Mouse (Mus musculus) brain, embryonic 18.5 days (tissue): Measurements from ENCODE around the gene Rbm28.

Source experiments
- DNase-seq: peaks from one replicate; pipeline ENCODE4 v3.0.0-alpha.2; 2012; ENCODE audit warnings: low read depth, low spot score

Gene Rbm28

DNA sequence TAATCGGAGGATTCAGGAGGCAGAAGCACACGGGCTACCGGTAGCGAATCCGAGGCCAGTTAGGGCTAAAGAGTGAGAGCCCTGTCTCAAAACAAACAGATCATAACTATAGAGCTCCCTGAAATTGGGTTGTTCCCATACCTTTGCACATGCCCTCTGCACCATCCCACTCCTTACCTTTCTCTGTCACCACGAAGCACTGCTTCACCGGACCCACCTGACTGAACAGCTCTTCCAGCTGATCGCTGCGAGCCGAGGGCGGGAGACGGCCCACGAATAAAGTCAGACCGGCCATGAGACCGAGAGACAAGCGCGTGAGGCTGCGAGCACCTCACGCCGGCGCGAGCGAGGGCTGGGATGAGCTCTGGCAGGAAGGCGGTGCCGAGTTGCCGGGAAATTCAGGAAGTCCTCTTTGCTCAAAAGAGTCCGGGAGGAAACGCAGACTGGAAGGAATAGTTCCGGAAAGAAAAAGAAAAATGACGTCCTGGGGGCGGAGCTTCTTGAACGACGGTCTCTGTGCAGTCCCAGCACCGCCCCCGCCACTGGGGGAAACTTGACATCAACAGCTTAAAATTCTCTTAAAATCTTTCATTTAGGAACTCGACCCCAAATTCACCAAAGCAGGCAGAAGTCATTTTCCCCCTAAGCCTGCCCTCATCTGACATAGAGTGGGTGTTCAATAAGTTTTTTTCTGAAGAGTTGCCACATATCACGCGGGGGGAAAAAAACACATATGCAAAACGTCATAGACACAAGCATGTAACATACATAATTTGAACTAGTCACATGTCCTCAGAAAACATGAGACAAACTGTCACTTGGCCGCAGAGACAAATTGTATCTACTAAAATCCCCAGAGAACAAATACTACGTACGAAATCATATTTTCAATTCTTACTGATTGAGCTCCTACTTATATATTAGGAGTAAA is at the start of gene Rbm28:
TSS of gene Rbm28 (minus strand) at position 693 of the 931 bp plus-strand sequence.
- peak; percentile 84 for DNase-seq

DNA sequence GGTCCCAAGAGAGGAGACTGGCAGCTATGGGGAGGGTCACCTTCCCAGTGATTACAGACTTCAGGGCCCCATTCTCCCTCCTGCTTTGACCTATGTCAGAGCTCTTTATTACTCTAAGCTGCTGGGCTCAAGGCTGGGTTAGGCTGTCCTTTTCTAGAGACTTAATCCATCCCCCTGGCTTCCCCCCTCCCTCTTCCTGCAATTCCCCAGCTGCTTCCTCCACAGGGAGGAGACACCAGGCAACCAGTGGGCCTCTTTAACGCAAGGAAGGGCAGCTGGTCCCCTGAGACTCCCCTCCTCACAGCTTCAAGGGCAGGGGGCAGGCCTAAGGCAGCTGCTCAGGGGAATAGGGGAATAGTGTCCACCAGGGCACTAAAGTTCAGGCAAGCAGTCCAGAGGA is 49.4 kb upstream of the Rbm28 start:
- no peak for DNase-seq

DNA sequence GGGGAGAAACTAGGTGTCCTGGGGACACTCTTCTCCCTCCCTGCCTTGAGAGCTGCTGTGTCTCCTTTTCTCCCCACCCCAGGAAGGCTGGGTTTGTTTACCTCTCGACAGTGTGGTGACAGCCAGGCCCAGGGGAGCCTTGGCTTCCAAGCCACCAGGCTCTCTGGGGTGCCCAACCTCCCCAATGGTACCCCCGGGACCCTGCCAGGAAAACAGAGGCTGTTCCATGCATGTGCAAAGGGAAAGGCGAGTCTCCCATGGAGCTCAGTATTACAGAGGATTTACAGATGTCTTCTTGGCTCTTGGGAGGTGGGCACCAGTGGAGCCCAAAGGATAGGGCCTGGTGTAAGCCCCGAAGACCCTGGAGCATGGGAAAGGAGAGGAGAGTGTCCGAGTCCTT is 48.6 kb upstream of the Rbm28 start:
- DNase-seq = no peak

DNA sequence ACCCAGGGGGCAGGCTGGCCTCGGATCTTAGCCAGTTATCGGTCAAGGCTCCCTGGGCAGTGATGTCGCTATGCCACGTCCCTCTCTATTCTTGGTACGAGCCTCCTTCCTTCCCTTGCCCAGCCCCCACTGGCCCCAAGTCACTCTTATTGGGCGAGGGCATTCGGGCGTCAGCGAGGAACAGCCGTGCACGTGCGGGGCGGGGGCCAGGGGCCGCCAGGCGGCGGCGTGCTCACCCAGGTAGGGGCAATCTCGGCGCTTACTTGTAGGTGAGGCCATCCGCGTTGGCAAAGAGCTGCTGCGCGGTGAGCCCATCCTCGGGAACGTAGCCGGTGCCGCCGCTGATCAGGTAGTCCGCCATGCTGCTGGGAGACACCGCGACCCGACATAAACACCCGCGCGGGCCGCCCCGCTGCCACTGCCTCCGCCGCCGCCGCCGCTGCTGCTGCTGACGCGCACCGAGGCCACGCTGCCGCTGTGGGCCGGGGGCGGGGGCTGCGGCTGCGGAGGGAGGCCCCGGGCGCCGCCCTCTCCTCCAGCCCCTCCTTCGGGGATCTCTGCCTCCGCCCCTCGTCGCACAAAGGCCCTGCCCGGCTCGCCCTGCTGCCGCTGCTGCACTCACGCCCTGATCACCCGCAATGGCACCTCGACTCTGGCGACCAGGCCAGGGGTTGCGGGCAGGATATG is 47.1 kb upstream of the Rbm28 start:
- DNase-seq = peak; percentile 55

DNA sequence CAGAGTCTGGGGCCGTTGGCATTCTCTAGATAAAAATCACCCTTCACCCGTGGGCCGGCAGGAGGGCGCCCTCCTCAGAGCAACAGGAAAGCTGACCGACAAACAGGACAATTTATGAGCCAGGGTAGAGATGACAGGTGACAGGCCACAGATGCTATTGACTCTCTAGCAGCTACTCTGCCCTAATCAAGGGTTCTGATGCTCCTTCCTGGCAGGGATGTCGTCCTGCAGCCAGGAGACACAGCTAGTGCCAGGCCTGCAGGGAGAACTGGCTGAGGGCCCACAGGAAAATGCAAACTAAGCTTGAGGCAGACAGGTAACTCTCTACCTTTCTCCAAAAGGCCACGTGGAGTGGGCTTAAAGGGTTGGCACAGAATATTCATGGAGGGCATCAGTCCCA is 46.3 kb upstream of the Rbm28 start:
- no peak for DNase-seq

DNA sequence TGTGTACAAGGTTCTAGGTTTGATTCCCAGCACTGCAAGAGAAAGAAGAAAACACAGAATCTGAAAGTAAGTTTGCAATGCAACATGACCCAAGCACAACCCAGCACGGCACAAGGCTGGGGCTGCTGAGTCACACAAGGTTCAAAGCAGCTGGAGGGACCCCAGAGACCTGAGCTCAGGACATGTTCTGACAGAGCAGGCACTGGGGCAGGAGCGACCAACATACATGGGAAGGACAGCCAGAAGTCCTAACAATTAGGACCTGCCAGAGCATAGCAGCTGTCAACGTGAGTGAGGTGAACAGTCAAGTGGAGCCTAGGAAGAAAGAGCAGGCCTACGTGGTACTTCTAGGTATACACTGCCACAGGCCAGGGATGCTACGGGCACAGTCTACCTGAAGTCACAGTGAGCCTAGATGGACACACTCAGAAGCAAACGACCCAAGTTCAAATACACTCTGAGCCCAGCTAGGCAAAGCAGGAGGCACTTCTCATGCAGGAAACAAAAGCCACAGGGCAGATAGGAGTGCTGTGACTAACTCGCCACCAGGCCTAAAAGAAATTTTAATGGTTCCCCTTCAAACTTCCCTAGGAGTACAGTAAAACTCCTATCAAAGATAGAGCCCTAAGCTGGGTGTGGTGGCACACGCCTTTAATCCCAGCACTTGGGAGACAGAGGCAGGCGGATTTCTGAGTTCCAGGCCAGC is 45.6 kb upstream of the Rbm28 start:
- no peak for DNase-seq

DNA sequence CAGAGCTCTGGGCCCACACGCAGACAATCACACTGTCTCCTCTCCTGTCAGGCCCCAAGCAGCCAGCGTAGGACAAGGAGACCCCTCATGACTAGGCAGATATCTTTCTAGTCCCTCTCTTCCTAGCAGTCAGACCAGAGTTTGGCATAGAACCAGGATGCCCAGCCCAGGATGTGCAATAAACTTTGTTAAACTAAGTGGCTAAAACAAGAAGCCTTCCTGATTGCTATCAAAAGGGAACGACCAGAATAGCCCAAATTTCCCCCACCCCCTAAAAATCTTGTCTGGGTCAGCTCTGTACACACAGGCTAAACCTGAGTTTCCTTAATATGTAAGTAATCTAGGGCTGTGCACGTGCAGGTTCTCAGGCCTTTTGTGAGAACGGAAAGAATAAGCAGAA is 43.4 kb upstream of the Rbm28 start:
- DNase-seq = no peak

DNA sequence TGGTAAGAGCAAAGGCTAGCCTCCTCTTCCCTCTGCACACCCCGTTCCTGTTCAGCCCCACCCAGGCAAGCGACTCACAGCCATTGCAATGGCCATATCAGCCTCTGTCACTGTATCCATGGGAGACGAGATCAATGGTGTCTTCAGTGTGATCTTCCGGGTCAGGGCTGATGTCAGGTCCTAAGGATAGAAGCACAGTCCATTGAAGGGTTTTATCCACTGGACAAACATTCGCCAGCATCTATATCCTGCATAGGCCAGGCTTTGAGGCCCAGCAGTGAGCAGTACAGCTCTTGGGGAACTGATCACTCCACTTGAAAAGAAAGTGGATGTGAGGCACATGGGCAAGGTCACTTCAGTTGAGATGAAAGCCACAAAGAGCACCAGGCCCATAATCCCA is 42.2 kb upstream of the Rbm28 start:
- DNase-seq = no peak

DNA sequence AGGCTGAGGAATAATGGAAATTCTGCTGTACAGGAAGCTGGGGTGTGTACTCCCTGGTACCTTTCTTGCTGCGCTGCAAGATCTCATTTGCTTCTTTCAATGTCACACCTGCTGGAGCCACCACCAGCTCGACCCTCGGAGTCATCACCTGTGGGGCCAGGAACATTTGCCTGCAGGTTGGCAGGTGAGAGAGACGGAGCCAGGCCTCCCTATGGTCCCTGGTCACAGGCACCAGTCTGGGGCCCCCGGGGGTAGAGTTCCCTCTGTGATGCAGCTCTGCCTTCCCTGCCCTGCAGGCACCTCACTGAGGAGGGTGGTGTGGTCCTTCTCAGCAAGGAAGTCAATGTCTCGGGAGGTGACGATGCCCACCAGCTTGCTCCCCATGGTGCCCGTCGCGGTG is 41.2 kb upstream of the Rbm28 start:
- no peak for DNase-seq

DNA sequence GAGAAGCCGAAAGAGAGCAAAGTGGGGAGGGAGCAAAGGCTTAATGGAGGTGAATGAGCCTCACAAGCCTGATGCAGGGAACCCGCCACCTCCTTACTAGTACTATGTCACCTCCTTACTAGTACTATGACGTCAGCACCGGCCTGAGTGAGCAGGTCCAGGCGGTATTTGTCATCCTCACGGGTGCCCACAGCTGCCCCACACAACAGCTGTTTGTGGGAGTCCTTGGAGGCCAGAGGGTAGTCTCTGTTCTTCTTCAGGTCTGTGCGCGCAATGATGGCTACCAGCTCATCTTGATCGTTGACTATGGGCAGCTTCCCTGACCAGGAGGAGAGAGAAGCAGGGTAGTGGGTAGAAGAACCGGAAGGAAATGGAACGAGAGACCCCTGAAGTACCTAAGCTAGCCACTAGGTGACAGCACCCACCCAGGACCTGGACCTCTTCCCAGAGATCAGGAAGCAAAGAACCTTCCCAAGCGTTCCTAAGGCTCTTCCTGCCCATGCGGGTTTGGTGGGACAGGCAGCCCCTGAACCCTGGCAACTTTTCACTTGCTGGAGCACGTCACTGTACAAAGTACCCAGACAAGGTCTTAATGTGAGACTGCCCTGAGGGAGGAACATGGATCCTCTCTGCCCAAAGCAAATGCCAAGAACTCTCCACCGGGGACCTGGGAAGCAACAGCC is 40.3 kb upstream of the Rbm28 start:
- DNase-seq = no peak

DNA sequence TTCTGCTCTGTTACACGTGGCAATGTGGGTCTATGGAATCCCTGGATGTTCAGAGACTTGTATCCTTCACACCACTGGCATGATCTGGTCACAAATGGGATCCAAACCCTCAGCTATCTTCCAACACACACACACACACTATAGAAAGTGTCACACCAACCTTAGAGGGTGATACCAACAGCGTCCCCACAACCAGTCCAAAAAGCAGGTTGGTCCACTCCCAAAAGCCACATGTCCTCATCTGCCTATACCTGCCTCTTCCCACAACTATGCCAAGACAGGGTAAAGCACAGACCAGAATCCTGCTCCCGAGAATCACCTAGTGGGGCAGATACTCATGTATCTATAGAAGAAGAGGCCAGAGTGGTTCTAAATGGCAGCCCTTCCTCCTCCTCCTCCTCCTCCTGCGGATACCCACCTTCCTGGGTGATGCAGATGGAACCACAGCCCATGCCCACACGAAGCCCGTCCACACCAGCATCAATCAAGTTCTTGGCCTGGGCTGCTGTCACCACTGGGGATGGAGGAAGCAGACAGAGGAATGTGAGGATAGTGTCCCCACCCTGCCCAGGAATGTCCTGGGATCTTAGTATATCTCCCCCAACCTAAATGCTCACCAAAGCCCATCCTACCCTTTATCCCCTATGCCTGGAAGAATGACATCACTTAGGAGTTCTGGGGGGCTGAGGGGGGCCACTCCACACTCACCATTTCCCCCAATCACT is 39.2 kb upstream of the Rbm28 start:
- no peak for DNase-seq

DNA sequence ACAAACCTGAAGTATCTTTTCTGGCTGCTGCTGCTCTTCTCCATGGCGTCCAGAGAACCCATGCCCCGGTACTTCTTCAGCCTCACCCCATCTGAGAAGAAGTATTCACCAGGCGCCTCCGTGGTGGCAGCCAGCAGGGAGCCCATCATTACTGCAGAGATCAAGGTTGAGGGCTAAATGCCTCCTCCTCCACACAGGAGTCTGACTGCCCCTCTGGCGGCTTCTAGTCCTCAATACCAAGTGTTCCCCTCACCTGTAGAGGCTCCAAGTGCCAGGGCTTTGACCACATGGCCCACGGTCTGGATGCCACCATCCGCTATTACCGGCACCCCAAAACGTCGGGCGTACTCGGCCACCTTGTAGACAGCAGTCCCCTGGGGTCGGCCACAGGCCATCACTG is 38.3 kb upstream of the Rbm28 start:
- no peak for DNase-seq

DNA sequence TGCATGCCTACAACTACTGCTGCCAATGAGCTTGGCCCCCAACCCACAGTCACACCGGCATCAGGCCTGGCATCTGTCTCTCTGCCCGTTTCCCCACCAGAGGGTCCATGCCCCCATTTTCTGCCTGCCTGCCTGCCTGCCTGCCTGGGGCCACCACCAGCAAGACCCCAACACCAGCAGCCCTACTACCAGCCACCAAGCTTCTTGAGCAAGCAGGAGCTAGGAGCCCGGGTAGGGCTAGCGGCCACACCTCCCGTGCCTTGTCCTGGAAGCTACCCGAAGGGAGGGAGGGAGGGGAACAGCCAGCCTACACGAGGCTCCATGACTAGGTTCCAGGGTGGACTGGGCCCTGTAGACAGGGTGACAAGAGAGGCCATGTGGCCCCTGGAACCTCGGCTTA is 37.2 kb upstream of the Rbm28 start:
- no peak for DNase-seq

DNA sequence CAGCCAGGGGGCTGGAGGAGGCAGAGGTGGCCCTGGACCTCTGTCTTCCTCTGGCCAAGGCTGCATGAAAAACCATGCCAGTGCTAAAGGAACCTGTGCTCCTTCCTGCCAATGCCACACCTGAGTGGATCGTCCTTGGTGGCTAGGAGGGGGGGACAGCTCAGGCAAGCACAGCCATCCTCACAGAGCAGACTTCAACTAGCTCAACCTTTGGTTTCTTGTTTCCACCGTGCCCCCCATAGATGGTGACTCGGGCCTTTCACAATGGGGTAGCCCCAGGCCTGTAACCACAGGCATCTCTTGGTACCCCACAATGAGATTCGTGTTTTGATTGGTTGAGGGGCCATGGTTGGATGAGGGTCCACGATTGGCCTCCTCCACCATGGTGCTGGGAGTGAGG is 36.5 kb upstream of the Rbm28 start:
- DNase-seq = no peak

DNA sequence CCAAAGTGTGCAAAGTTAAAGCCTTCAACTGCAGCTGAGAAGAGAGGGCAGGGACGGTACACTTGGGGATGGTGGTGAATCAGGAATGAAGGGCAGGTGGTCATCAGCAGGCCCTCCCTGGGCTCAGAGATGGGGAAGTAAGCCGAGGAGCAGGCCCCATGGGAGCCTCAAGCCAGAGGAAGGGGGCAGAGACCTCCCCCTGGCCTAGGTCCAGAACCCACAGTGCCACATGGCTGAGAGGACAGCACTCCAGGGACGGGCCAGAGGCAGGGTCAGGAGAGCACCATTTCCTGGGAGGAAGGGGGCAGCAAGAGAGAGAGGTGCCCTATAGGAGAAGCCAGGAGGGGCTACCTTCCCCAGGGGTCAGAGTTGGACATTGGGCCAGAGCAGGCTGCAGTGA is 35.7 kb upstream of the Rbm28 start:
- no peak for DNase-seq

DNA sequence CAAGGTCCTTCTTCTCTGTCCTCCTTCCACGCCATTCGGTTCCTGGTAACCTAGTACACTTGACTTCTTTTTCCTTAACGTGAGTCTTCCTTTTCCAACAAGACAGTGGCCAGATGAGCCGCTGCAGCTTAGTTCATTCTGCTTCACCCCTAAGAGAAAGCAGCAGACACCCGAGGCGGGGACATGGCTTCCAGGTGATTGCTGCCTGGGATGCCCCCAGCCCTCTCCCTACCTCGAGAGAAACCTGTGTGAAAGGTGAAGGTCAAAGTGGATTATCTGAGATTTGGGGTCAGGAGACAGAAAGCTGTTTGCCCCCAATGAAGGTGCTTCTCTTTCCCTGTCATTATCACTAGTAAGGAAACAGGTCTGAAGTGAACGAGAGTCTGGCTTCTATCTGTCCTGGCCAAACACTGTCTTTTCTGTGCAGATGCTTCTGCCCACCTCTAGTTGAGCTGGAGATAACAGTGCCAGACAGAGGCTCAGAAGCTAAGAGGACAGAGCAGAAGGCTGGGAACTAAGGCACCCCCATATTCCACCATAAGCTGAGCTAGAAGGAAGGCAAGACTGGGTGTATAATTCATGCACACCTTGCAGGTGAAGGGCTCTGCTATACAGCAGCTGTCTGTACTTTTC is 34.5 kb upstream of the Rbm28 start:
- DNase-seq = no peak

DNA sequence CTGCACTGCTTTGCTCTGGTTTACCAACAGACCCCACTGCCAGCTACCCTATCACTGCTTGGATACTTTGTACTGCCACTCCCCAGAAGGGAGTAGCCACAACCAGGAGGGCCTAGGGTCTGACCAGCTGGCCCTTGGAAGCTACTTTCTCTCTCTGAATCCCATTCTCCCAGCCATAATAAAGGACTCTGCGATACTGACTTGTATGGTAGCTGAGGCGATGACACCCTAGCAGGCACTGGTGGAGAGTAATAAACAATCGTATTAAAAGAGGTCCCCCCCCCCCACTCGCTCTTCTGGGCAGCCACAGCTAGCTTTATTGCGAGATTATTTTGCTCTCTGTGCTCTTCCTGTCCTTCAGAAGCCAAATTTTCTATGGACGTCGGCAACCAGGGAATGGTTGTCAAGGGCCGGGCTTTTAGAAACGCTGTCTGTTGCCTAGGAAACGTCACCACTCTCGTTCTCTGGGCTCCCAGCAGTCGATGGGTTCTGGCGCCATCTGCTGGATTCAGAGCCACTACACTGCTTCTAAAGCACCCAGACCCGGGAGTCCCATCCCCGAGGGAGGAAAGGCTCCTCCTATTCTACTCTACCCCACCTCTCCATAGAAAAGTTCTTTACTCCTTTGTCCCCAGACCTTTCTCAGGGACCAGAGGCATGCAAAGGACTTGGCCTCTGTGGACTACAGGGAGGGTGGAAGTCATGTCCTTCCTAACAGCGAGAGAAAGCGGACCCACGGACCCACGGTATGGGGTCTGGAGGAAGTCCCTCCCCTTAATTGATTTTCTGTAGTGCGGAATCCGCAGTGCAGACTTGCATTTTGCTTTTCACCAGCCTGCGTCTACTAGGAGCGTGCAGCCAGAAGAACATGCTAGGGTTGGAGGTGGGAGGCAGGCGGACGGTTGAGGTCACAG is 33.8 kb upstream of the Rbm28 start:
- DNase-seq = peak; percentile 86

DNA sequence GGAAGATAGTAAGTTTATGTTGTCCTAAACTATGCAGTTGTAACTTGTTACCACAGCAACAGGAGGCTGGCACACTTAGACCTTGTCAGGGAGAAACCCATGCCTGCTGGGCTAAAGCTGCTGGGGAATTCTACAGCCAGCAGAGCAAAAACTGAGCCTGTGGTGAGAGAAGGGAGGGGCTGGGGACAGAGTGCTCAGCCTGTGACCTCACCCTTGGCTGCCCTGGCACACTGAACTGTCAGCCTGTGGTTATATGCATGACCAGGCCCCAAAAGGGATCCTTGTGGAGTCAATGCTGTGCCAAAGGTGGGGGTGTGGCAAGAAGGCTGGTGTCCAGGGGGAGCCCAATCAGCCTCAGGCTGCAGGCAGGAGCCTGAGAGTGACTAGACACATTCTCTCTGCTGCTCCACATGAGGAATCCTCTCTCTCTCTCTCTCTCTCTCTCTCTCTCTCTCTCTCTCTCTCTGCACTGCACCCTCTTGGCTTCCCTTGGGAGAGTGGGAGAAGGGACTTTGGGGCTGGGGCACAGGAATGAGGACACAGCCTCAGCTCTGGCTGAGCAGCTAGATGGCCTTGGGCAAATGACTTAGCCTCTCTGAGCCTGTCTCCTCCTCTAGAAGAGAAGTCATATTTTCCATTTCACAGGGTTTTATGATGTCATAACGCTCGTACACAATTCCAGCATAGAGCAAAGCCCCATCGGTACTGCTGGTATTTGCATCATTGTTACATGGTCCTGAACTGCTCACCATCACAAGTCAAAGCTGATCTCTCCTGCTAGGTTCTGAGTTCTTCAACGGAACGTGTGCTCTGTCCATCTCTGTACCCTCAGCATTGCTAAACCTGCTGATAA is 31.3 kb upstream of the Rbm28 start:
- DNase-seq = no peak

DNA sequence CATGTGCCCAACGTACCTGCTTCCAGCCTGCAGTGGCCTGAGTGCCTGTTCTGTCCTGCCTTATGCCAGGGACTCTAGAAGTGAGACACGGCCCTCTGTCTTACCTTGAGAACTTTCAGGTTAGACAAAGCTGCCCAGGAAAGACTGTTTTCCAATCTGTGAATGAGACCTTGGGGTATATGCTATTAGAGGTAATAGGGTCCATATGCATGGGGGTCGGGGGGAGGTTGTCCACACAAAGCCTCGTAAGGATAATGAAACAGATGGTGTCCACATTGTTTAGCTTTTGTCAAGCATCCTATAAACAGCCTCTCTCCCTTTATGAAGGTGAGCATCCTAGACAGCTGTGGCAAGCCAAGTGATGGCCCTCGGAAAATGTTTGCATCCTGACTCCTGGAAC is 30.3 kb upstream of the Rbm28 start:
- DNase-seq = no peak
